Mouse (Mus musculus): Measurements from ENCODE around the gene Ugt1a9.
"Not testable (repeated sequence)": the region's sequence is repeated elsewhere in the genome, so short reads cannot be mapped to it uniquely, and the experiment has no call there.

DNA sequence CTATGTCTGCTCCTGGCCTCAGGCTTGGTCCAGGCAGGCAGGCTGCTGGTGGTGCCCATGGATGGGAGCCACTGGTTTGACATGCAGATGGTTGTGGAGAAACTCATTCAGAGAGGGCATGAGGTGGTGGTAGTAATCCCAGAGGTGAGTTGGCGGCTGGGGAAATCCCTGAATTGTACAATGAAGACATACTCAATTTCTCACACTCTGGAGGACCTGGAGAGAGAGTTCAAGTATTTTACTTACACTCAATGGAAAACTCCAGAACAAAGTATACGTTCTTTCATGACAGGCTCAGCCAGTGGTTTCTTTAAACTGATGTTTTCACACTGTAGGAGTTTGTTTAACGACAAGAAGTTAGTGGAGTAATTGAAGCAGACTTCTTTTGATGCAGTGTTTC lies 45.4 kb upstream of the Ugt1a9 start:
- TF ChIP-seq CTCF (IDR thresholded peaks at IDR 0.05; ENCODE audit: low read depth, low read length); POLR2A (IDR thresholded peaks at IDR 0.05; ENCODE audit: insufficient read depth, low read length): not testable (repeated sequence)

Data from ES-Bruce4 (cell line).